Mouse (Mus musculus): Measurements from ENCODE around the gene Ifne. TPM values are rescaled to one million over a fixed set of nuclear protein-coding genes. Genes with fewer than 3 reads are reported as not detected.

The Ifne gene
- polyA plus RNA-seq, 1 experiment from 2014 or later = not detected

GRCm38 (mm10) chr4:88909600-88910534 lies 29.9 kb upstream of the Ifne start:
- H3K9me3 ChIP-seq = no peaks in the 10 kb centered on the region
- no peaks in the 10 kb centered on the region for H3K4me1 ChIP-seq
- no peak for ATAC-seq (ENCODE audit: low FRiP score)
- no peak overlapping the region for H3K4me2 ChIP-seq
- WGBS = 90% methylated on average over 10 of the region's 10 CpGs
- H3K4me3 ChIP-seq (replicated peaks) = no peak overlapping the region
- no peak overlapping the region for H3K9ac ChIP-seq
- no peaks in the 10 kb centered on the region for H3K27me3 ChIP-seq
- no peak overlapping the region for H3K27ac ChIP-seq
- H3K36me3 ChIP-seq (replicated peaks) = no peaks in the 10 kb centered on the region

- H3K9me3 ChIP-seq = no peaks in the 10 kb centered on the region
- no peaks in the 10 kb centered on the region for H3K36me3 ChIP-seq (replicated peaks)
- H3K4me1 ChIP-seq = no peaks in the 10 kb centered on the region
- no peak overlapping the region for H3K9ac ChIP-seq
- H3K4me3 ChIP-seq (replicated peaks) = no peak overlapping the region
- H3K4me2 ChIP-seq = no peak overlapping the region
- ATAC-seq (ENCODE audit: low FRiP score) = no peak
- H3K27ac ChIP-seq = no peak overlapping the region
- no peaks in the 10 kb centered on the region for H3K27me3 ChIP-seq
Observed at GRCm38 (mm10) chr4:88893201-88893754, 13.3 kb upstream of the Ifne start.

GRCm38 (mm10) chr4:88888236-88888635 lies 8.2 kb upstream of the Ifne start:
- no peak for ATAC-seq (ENCODE audit: low FRiP score)
- Histone ChIP-seq H3K4me3 (replicated peaks) (no peak overlapping the region), H3K27ac (no peak overlapping the region), H3K4me2 (no peak overlapping the region), H3K9ac (no peak overlapping the region), H3K4me1 (no peaks in the 10 kb centered on the region), H3K36me3 (replicated peaks) (no peaks in the 10 kb centered on the region), H3K27me3 (no peaks in the 10 kb centered on the region), H3K9me3 (no peaks in the 10 kb centered on the region)

DNA sequence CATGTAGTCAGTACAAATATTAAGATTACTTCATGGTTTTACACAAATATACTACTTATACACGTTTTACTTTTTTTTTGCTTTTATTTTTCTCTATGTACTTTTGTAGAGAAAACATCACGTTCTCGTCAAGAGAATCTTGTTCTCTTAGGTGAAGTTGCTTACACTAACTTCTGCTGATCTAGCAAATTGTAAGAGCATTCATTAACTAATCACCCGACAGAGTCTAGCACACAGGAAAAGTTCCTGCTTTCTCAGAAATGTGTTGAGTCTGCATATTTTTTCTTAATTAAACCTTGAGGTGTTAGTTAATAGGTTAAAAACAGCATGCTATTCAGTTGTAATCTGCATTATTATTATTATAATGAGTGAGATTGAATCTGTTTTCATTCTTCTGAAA lies 1.2 kb downstream of the Ifne start:
- Histone ChIP-seq H3K4me1 (no peaks in the 10 kb centered on the region), H3K9ac (no peak overlapping the region), H3K36me3 (replicated peaks) (no peaks in the 10 kb centered on the region), H3K27ac (no peak overlapping the region), H3K4me2 (no peak overlapping the region), H3K4me3 (replicated peaks) (no peak overlapping the region), H3K9me3 (no peaks in the 10 kb centered on the region), H3K27me3 (peaks cover 5% of the 10 kb centered on the region; the same call in 1 of the 2 replicates)
- WGBS = 77% methylated on average over 4 of the region's 4 CpGs
- ATAC-seq (ENCODE audit: low FRiP score) = no peak

- Histone ChIP-seq H3K4me1 (no peaks in the 10 kb centered on the region), H3K4me3 (replicated peaks) (no peak overlapping the region), H3K9me3 (no peaks in the 10 kb centered on the region), H3K27ac (no peak overlapping the region), H3K27me3 (peaks cover 5% of the 10 kb centered on the region; the same call in 1 of the 2 replicates), H3K9ac (no peak overlapping the region), H3K36me3 (replicated peaks) (no peaks in the 10 kb centered on the region), H3K4me2 (no peak overlapping the region)
- WGBS = 59% methylated on average over 10 of the region's 10 CpGs
- no peak for ATAC-seq (ENCODE audit: low FRiP score)
Observed at GRCm38 (mm10) chr4:88878246-88878645, 1.8 kb downstream of the Ifne start.

DNA sequence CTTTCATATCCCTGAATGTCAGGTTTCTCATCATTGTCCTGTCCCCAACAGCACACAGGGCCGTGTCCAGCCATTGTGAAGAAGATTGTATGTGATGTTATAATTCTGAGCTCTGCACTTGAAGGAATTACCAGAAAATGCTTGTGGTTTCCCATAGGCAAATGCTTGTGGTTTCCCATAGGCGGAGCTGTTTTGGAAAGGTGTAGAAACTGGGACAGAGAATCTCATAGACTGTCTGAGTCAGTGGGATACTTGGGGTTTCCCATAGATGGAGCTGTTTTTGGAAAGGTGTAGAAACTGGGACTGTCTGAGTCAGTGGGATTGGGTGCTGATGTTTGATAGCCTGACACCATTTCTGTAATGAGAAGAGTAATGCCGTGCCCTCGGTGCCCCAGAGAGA lies 3.5 kb downstream of the Ifne start:
- Histone ChIP-seq H3K4me1 (no peaks in the 10 kb centered on the region), H3K9me3 (no peaks in the 10 kb centered on the region), H3K4me2 (no peak overlapping the region), H3K4me3 (replicated peaks) (no peak overlapping the region), H3K9ac (no peak overlapping the region), H3K27ac (no peak overlapping the region), H3K27me3 (peaks cover 5% of the 10 kb centered on the region; the same call in 1 of the 2 replicates), H3K36me3 (replicated peaks) (no peaks in the 10 kb centered on the region)
- 80% methylated on average over 4 of the region's 4 CpGs for WGBS
- ATAC-seq (ENCODE audit: low FRiP score) = no peak

DNA sequence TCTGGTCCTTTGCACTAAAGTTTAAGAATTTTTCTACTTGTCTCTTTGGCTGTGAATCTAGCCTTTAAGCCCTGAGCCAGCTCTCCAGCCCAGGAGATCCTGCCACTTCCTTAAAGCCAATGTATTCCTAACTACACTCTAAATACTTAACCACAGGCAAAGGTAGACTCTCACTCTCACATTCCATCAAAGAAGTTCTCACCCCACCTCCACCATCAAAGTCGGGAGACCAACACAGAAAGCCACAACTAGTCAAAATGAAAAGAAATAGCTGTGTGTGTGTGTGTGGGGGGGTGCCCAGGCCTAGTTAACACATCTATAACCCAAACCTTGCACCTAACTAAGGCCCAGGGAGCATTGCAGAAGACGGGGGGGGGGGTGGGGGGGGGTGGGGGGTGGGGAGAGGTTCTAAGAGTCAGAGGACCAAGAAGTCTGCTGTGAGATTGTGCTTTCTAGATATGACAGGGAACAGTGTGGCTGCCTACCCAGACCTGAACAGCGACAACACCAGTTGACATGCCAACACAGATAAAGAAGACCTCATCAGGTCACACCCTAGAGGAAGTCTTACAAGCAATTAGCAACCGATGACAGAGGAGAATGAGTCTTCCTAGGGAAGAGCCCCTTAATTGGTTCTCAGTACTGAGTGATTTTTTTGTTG lies 4.4 kb downstream of the Ifne start:
- ATAC-seq (ENCODE audit: low FRiP score) = no peak
- 83% methylated on average over 4 of the region's 4 CpGs for WGBS

DNA sequence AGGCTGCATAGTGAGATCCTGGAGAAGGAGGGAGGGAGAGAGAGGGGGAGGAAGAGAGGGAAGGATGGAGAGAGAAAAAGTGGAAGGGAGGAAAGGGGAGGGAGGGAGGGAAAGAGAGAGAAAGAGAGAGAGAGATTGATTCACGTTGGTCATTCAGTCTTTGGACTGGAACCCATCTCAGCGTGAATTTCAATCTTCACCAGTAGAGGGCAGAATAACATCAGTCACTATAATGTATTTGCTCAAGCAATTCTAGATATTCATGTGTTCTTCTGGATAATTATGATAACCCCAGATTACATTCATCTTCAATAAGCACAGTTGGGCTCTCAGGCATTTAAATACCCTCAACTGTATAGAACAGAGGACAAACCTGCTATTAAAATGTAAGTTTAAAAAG lies 7.3 kb downstream of the Ifne start:
- peak; percentile 31; the same call in 1 of the 2 replicates for ATAC-seq (ENCODE audit: low FRiP score)
- H3K9me3 ChIP-seq = no peaks in the 10 kb centered on the region
- no peaks in the 10 kb centered on the region for H3K36me3 ChIP-seq (replicated peaks)
- no peak overlapping the region for H3K4me2 ChIP-seq
- peaks cover 7% of the 10 kb centered on the region for H3K27me3 ChIP-seq
- H3K9ac ChIP-seq = no peak overlapping the region
- H3K4me3 ChIP-seq (replicated peaks) = no peak overlapping the region
- WGBS = 2% methylated on average over 2 of the region's 2 CpGs
- H3K27ac ChIP-seq = no peak overlapping the region
- H3K4me1 ChIP-seq = peaks cover 7% of the 10 kb centered on the region

More for the DNA sequence above, 4.4 kb downstream of the Ifne start:
- H3K4me2 ChIP-seq = no peak overlapping the region
- no peaks in the 10 kb centered on the region for H3K36me3 ChIP-seq (replicated peaks)
- no peaks in the 10 kb centered on the region for H3K4me1 ChIP-seq
- no peak overlapping the region for H3K9ac ChIP-seq
- no peaks in the 10 kb centered on the region for H3K9me3 ChIP-seq
- no peak overlapping the region for H3K27ac ChIP-seq
- H3K4me3 ChIP-seq (replicated peaks) = no peak overlapping the region
- peaks cover 6% of the 10 kb centered on the region; the same call in 1 of the 2 replicates for H3K27me3 ChIP-seq

DNA sequence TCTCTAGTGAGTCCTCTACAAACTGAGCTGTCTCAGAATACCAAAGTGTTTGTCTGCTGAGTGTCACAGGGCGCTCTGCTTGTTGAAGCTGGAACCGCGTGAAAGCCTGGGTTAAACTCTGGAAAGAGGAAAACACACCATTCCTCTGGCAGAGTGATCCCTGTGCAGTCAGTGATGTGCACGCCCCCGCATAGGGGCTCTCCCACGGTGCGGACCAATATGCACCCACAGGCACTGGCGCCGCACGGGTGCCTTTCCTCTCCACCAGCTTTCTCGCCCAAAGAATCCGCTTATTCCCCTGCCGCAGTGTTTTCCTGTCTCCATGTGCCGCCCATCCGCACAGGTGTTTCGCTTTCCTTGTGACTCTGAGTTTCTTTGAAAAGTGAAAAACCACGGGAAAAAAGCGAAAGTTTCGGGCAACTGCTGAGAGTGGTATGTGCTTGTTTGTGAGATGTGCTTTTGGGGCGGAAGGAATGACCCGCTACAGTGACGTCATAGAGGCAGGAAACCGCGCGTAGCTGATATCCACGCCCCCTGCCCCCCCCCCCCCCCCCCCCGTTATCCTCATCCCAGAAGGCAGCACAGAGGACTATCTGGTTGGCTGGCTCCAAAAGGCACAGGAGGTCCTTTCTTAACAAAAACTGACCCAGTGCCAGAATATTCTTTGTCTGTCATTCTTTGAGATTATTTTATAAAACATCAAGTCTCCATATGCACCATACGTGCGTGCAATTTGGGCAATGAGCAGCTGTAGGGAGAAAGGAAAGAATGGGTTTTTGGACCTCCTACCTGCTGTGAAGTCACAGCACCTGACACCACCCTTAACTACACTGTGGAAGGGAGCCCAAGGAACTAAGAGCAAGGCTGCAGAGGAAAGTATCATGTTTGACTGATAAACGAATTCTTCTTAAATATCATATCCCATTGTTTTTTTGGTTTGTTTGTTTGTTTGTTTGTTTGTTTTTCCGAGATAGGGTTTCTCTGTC lies 11.8 kb downstream of the Ifne start:
- peak overlapping the region; percentile 61 for H3K9ac ChIP-seq
- H3K4me3 ChIP-seq (replicated peaks) = peak overlapping the region; percentile 52
- H3K9me3 ChIP-seq = no peaks in the 10 kb centered on the region
- 0 out of 2 replicates have a peak overlapping the region, but pooled peaks have one; percentile 6 for H3K27ac ChIP-seq
- no peaks in the 10 kb centered on the region for H3K36me3 ChIP-seq (replicated peaks)
- peak overlapping the region; percentile 87 for H3K4me2 ChIP-seq
- H3K27me3 ChIP-seq = peaks cover 24% of the 10 kb centered on the region
- 8% methylated on average over 31 of the region's 31 CpGs for WGBS
- ATAC-seq (ENCODE audit: low FRiP score) = peak; percentile 76
- H3K4me1 ChIP-seq = peaks cover 12% of the 10 kb centered on the region

DNA sequence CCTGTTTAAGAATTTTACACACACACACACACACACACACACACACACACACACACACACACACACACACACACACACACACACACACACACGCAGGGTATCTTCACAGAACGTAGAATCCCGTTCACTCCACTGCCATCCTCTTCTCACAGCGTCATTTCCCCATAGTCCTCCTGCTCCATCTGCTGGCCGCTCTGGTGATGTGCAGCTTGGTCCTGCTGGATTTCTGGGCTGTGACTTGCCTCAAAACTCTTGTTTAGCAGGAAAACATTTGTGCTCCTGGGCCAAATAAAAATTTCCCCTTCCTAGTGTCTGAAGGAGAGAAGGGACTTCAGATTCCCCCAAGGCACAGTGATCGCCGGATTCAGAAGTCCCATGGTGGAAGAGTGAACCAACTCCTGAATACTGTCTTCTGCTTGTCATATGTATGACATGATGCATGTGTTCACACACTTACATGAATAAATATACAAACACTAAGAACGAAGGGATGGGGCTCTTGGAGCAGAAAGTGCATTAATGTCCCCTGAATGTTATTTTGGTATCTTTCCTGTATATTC lies 12.6 kb downstream of the Ifne start:
- H3K27me3 ChIP-seq = peaks cover 31% of the 10 kb centered on the region
- H3K4me2 ChIP-seq = peak overlapping the region; percentile 87
- H3K4me1 ChIP-seq = peaks cover 16% of the 10 kb centered on the region
- H3K9me3 ChIP-seq = no peaks in the 10 kb centered on the region
- 0 out of 2 replicates have a peak overlapping the region, but pooled peaks have one; percentile 6 for H3K27ac ChIP-seq
- ATAC-seq (ENCODE audit: low FRiP score) = peak; percentile 79
- H3K9ac ChIP-seq = peak overlapping the region; percentile 61
- under 1% methylated on average over 8 of the region's 8 CpGs for WGBS
- H3K36me3 ChIP-seq (replicated peaks) = no peaks in the 10 kb centered on the region
- peak overlapping the region; percentile 52 for H3K4me3 ChIP-seq (replicated peaks)

- Histone ChIP-seq H3K36me3 (replicated peaks) (no peaks in the 10 kb centered on the region), H3K4me1 (peaks cover 16% of the 10 kb centered on the region), H3K27me3 (peaks cover 29% of the 10 kb centered on the region), H3K27ac (no peak overlapping the region), H3K4me2 (no peak overlapping the region), H3K9me3 (no peaks in the 10 kb centered on the region), H3K4me3 (replicated peaks) (no peak overlapping the region), H3K9ac (no peak overlapping the region)
- 57% methylated on average over 6 of the region's 6 CpGs for WGBS
- no peak for ATAC-seq (ENCODE audit: low FRiP score)
Observed at GRCm38 (mm10) chr4:88865011-88865569, 14.9 kb downstream of the Ifne start.
